Mouse (Mus musculus) midbrain, embryonic 14.5 days (tissue): ENCODE results near the gene Crk. TPM values are rescaled to one million over a fixed set of nuclear protein-coding genes. Genes with fewer than 3 reads are reported as not detected.

ENCODE experiments used
- ATAC-seq: fragments of 200-750 bp; cut with Nextera tagmentation; 2 replicates; pipeline ENCODE4 v1.8.0; 2017; ENCODE audit warnings: moderate number of reproducible peaks, moderate library complexity; ENCODE audit not compliant: low FRiP score, low TSS enrichment
- DNase-seq: peaks from one replicate; pipeline ENCODE4 v3.0.0-alpha.2; 2015
- H3K27ac ChIP-seq: fragments of 300-500 bp; sonication (generic); replicated peaks from 2 replicates; pipeline ENCODE4 v1.5.1; 2014; ENCODE audit warnings: mild to moderate bottlenecking, low read depth, low read length, moderate library complexity
- H3K27me3 ChIP-seq: fragments of 300-500 bp; sonication (generic); 2 replicates; pipeline ENCODE4 v1.6.1; 2014; ENCODE audit warnings: low read length, control low read depth, mixed read lengths; ENCODE audit not compliant: control insufficient read depth, insufficient read depth
- H3K36me3 ChIP-seq: fragments of 300-500 bp; sonication (generic); 2 replicates; pipeline ENCODE4 v1.6.1; 2014; ENCODE audit warnings: low read length, control low read depth; ENCODE audit not compliant: control insufficient read depth, insufficient read depth
- H3K4me1 ChIP-seq: fragments of 300-500 bp; sonication (generic); 2 replicates; pipeline ENCODE4 v1.6.1; 2014; ENCODE audit warnings: mild to moderate bottlenecking, antibody characterized with exemption, low read length, control low read depth; ENCODE audit not compliant: control insufficient read depth, insufficient read depth
- H3K4me2 ChIP-seq: fragments of 300-500 bp; sonication (generic); 2 replicates; pipeline ENCODE4 v1.6.1; 2014; ENCODE audit warnings: mild to moderate bottlenecking, low read length, moderate library complexity
- H3K4me3 ChIP-seq: fragments of 300-500 bp; sonication (generic); replicated peaks from 2 replicates; pipeline ENCODE4 v1.5.1; 2014; ENCODE audit warnings: low read depth, low read length
- H3K9ac ChIP-seq: fragments of 300-500 bp; sonication (generic); replicated peaks from 2 replicates; pipeline ENCODE4 v1.6.1; 2014; ENCODE audit warnings: mild to moderate bottlenecking, low read length, moderate library complexity
- H3K9me3 ChIP-seq: fragments of 300-500 bp; sonication (generic); 2 replicates; pipeline ENCODE4 v1.6.1; 2016; ENCODE audit warnings: low read length, control low read depth, mixed read lengths; ENCODE audit not compliant: control insufficient read depth
- WGBS: fragments of 180-500 bp; shearing (Covaris S2); extraction: QIAGEN DNeasy Blood & Tissue Kit; methylation state at CpG from one replicate; pipeline ENCODE4 v1.1.7; 2014; 5-methylcytosine and 5-hydroxymethylcytosine counted together
- polyA plus RNA-seq: library from polyadenylated mRNA; unstranded; fragments of >200 nt; fragmentation: Nextera tagmentation; extraction: Ambion mirVana; gene quantifications from 2 replicates; pipeline ENCODE4 v1.2.1, GENCODE M21; 2014

Crk gene
- polyA plus RNA-seq, 1 experiment from 2014 or later, result 114 TPM

- WGBS, result 85% methylated on average over 9 of the region's 9 CpGs
- H3K4me3 ChIP-seq, result no peak overlapping the region
These were observed 34.4 kb upstream of the Crk start for GRCm38 (mm10) chr11:75644684-75645083.

GRCm38 (mm10) chr11:75647681-75648211 lies 31.3 kb upstream of the Crk start:
- no peak overlapping the region for H3K9ac ChIP-seq
- no peaks in the 10 kb centered on the region for H3K9me3 ChIP-seq
- WGBS, result 64% methylated on average over 6 of the region's 6 CpGs
- peaks cover 9% of the 10 kb centered on the region for H3K36me3 ChIP-seq
- peaks cover 11% of the 10 kb centered on the region for H3K4me1 ChIP-seq
- H3K27me3 ChIP-seq, result peaks cover 3% of the 10 kb centered on the region; the same call in 1 of the 2 replicates
- H3K4me2 ChIP-seq, result no peak overlapping the region
- ATAC-seq (peak; percentile 29; the same call in 1 of the 2 replicates), DNase-seq (peak; percentile 39)
- H3K27ac ChIP-seq, result no peak overlapping the region
- H3K4me3 ChIP-seq, result no peak overlapping the region

More at GRCm38 (mm10) chr11:75644684-75645083, 34.4 kb upstream of the Crk start:
- no peaks in the 10 kb centered on the region for H3K9me3 ChIP-seq
- ATAC-seq (no peak), DNase-seq (no peak)
- H3K9ac ChIP-seq, result no peak overlapping the region
- H3K27me3 ChIP-seq, result no peaks in the 10 kb centered on the region
- no peaks in the 10 kb centered on the region for H3K4me1 ChIP-seq
- peaks cover 16% of the 10 kb centered on the region for H3K36me3 ChIP-seq
- H3K4me2 ChIP-seq, result no peak overlapping the region
- H3K27ac ChIP-seq, result no peak overlapping the region

GRCm38 (mm10) chr11:75649155-75649561 lies 29.9 kb upstream of the Crk start:
- H3K4me1 ChIP-seq, result peaks cover 19% of the 10 kb centered on the region
- ATAC-seq (no peak), DNase-seq (no peak)
- H3K4me2 ChIP-seq, result no peak overlapping the region
- no peak overlapping the region for H3K27ac ChIP-seq
- peaks cover 6% of the 10 kb centered on the region for H3K36me3 ChIP-seq
- WGBS, result 81% methylated on average over 4 of the region's 4 CpGs
- no peak overlapping the region for H3K4me3 ChIP-seq
- peaks cover 15% of the 10 kb centered on the region; the same call in 1 of the 2 replicates for H3K27me3 ChIP-seq
- H3K9me3 ChIP-seq, result no peaks in the 10 kb centered on the region
- no peak overlapping the region for H3K9ac ChIP-seq

- no peak for DNase-seq
- Histone ChIP-seq H3K27ac (no peak within 1 kb of the TSS), H3K9me3 (no peaks in the 10 kb centered on the region)
These were observed 28.7 kb upstream of the Crk start, which contains the start of gene Myo1c for GRCm38 (mm10) chr11:75650311-75650710. Gene Myo1c, plus strand, starts transcription at chr11:75650504.

GRCm38 (mm10) chr11:75650958-75651425 lies 28.1 kb upstream of the Crk start:
- Histone ChIP-seq H3K4me3 (peak overlapping the region; percentile 44), H3K9ac (peak overlapping the region; percentile 65), H3K9me3 (no peaks in the 10 kb centered on the region), H3K36me3 (no peaks in the 10 kb centered on the region), H3K27me3 (peaks cover 32% of the 10 kb centered on the region), H3K27ac (no peak overlapping the region), H3K4me2 (peak overlapping the region; percentile 83), H3K4me1 (peaks cover 30% of the 10 kb centered on the region)
- 52% methylated on average over 13 of the region's 13 CpGs for WGBS
- DNase-seq, result no peak
- ATAC-seq, result 0 out of 2 replicates have a peak, but pooled peaks have one; percentile 1

More at GRCm38 (mm10) chr11:75650311-75650710, 28.7 kb upstream of the Crk start, which contains the start of gene Myo1c:
- 66% methylated on average over 7 of the region's 7 CpGs for WGBS
- Histone ChIP-seq H3K27me3 (peaks cover 25% of the 10 kb centered on the region), H3K4me3 (peak within 1 kb of the TSS; percentile 44), H3K9ac (peak within 1 kb of the TSS; percentile 65), H3K4me1 (peaks cover 23% of the 10 kb centered on the region), H3K36me3 (peaks cover 4% of the 10 kb centered on the region), H3K4me2 (peak within 1 kb of the TSS; percentile 83)
- ATAC-seq, result no peak

- Histone ChIP-seq H3K9me3 (no peaks in the 10 kb centered on the region), H3K4me1 (peaks cover 36% of the 10 kb centered on the region), H3K27ac (0 out of 2 replicates have a peak overlapping the region, but pooled peaks have one; percentile 22), H3K27me3 (peaks cover 35% of the 10 kb centered on the region), H3K36me3 (no peaks in the 10 kb centered on the region), H3K4me2 (peak overlapping the region; percentile 83), H3K4me3 (peak overlapping the region; percentile 44), H3K9ac (peak overlapping the region; percentile 65)
- ATAC-seq, result peak; percentile 26; the same call in 1 of the 2 replicates
- DNase-seq, result peak; percentile 76
- WGBS, result under 1% methylated on average over 51 of the region's 54 CpGs
These were observed 27.4 kb upstream of the Crk start for GRCm38 (mm10) chr11:75651426-75652221.

- DNase-seq (peak; percentile 3), ATAC-seq (no peak)
- H3K27me3 ChIP-seq, result peaks cover 37% of the 10 kb centered on the region
- peak overlapping the region; percentile 44 for H3K4me3 ChIP-seq
- peaks cover 36% of the 10 kb centered on the region for H3K4me1 ChIP-seq
- H3K9ac ChIP-seq, result peak overlapping the region; percentile 65
- H3K4me2 ChIP-seq, result peak overlapping the region; percentile 83
- WGBS, result 23% methylated on average over 20 of the region's 20 CpGs
- no peaks in the 10 kb centered on the region for H3K9me3 ChIP-seq
- no peaks in the 10 kb centered on the region for H3K36me3 ChIP-seq
- H3K27ac ChIP-seq, result 0 out of 2 replicates have a peak overlapping the region, but pooled peaks have one; percentile 22
These were observed 26.7 kb upstream of the Crk start for GRCm38 (mm10) chr11:75652222-75652941.

- DNase-seq, result peak; percentile 8
- H3K9me3 ChIP-seq, result no peaks in the 10 kb centered on the region
- H3K4me3 ChIP-seq, result peak overlapping the region; percentile 40
- H3K4me1 ChIP-seq, result peaks cover 36% of the 10 kb centered on the region
- H3K9ac ChIP-seq, result no peak overlapping the region
- 31% methylated on average over 14 of the region's 14 CpGs for WGBS
- no peak for ATAC-seq
- no peak overlapping the region for H3K27ac ChIP-seq
- no peaks in the 10 kb centered on the region for H3K36me3 ChIP-seq
- peak overlapping the region; percentile 73 for H3K4me2 ChIP-seq
- H3K27me3 ChIP-seq, result peaks cover 37% of the 10 kb centered on the region
These were observed 25.9 kb upstream of the Crk start for GRCm38 (mm10) chr11:75652942-75653684.
